Mouse (Mus musculus) midbrain, embryonic 10.5 days (tissue): ENCODE data around the gene A630001G21Rik. TPM values are rescaled to one million over a fixed set of nuclear protein-coding genes. Genes with fewer than 3 reads are reported as not detected.
"Not testable (repeated sequence)": the region's sequence is repeated elsewhere in the genome, so short reads cannot be mapped to it uniquely, and the experiment has no call there.

Source experiments
- DNase-seq: peaks from one replicate; pipeline ENCODE4 v3.0.0-alpha.2; 2017; ENCODE audit warnings: low spot score
- H3K27ac ChIP-seq: fragments of 300-500 bp; sonication (generic); replicated peaks from 2 replicates; pipeline ENCODE4 v1.5.1; 2016; ENCODE audit warnings: mild to moderate bottlenecking
- H3K27me3 ChIP-seq: fragments of 300-500 bp; sonication (generic); 2 replicates; pipeline ENCODE4 v1.6.1; 2016; ENCODE audit warnings: low read depth, mild to moderate bottlenecking; ENCODE audit not compliant: poor library complexity, severe bottlenecking
- H3K36me3 ChIP-seq: fragments of 300-500 bp; sonication (generic); 2 replicates; pipeline ENCODE4 v1.6.1; 2016; ENCODE audit warnings: mild to moderate bottlenecking, moderate library complexity
- H3K4me1 ChIP-seq: fragments of 300-500 bp; sonication (generic); 2 replicates; pipeline ENCODE4 v1.6.1; 2016
- H3K4me3 ChIP-seq: fragments of 300-500 bp; sonication (generic); 2 replicates; pipeline ENCODE4 v1.5.1; 2016; ENCODE audit warnings: mild to moderate bottlenecking, moderate library complexity
- H3K9me3 ChIP-seq: fragments of 300-500 bp; sonication (generic); replicated peaks from 2 replicates; pipeline ENCODE4 v1.6.1; 2016; ENCODE audit warnings: mild to moderate bottlenecking
- whole genome bisulfite sequencing: fragments of 180-500 bp; shearing (Covaris S2); methylation state at CpG from one replicate; pipeline ENCODE4 v1.1.7; 2016; 5-methylcytosine and 5-hydroxymethylcytosine counted together
- polyA plus RNA-seq: library from polyadenylated mRNA; unstranded; fragments of >200 nt; fragmentation: Nextera tagmentation; extraction: Ambion mirVana; gene quantifications from 2 replicates; pipeline ENCODE4 v1.2.1, GENCODE M21; 2016

The A630001G21Rik gene
- polyA plus RNA-seq = 1.1 and 1.2 TPM in 2 replicates

DNA sequence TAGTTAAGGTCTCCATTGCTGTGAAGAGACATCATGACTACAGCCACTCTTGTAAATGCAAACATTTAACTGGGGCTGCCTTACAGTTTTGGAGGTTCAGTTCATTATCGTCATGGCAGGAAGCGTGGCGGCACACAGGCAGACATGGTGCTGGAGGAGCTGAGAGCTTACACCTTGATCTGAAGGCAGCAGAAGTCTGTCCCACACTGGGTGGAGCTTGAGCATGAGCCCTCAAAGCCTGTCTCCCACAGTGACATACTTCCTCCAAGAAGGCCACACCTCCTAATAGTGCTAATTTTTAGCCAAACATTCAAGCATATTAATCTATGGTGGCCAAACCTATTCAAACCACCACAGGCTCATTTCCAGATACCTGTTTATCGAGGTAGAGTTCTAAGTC, at the start of gene A630001G21Rik:
Gene A630001G21Rik (minus strand): TSS at position 208 of the 400 bp plus-strand sequence.
- no peak for DNase-seq
- Histone ChIP-seq H3K36me3 (no peaks in the 10 kb centered on the region), H3K9me3 (no peaks in the 10 kb centered on the region), H3K4me3 (no peak within 1 kb of the TSS), H3K4me1 (no peaks in the 10 kb centered on the region), H3K27me3 (no peaks in the 10 kb centered on the region), H3K27ac (no peak within 1 kb of the TSS)
- WGBS = 87% methylated on average over 4 of the region's 4 CpGs

DNA sequence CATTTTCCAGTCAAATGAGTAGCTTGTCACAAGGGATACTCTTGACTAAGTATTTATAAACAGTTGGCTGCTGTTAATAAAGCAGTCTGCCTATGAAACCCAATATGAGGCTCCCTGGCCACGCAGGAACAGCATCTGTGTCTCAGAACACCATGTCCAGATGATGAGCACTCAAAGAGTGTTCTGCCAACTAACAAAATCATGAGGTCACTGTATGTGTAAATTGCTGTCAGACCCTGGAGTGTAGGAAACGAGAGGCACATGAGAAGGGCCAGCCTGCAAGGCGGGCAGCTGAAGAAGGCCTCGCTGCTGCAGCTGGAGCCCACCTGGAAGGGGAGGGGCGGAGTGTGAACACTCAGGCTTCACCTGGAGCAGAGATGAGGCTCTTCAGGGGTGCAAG, 48.7 kb upstream of the A630001G21Rik start:
- WGBS = 91% methylated on average over 5 of the region's 5 CpGs
- H3K36me3 ChIP-seq = peaks cover 44% of the 10 kb centered on the region
- H3K4me3 ChIP-seq = no peak overlapping the region
- no peaks in the 10 kb centered on the region for H3K4me1 ChIP-seq
- DNase-seq = no peak
- no peaks in the 10 kb centered on the region for H3K9me3 ChIP-seq
- H3K27me3 ChIP-seq = no peaks in the 10 kb centered on the region
- no peak overlapping the region for H3K27ac ChIP-seq

DNA sequence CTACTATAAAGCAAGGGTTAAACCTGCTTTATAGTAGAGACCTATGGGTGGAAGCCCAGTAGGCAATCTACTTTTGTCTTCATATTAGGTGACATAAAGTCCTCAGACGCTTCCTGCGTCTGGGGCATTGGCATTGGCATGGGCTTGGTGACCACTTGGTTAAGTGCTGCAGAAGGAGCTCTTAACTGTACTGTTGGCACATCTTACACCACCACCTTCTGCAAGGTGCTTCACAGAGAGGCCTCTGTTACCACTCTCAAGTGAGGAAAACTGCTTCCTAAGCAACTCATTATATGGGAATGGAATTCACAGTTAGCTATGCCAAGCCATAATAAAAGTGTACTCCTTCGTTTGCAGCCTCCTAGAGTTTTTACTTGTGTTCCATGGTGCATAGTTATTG, 46.5 kb upstream of the A630001G21Rik start:
- Histone ChIP-seq H3K9me3 (no peaks in the 10 kb centered on the region), H3K4me3 (no peak overlapping the region), H3K27ac (no peak overlapping the region), H3K4me1 (no peaks in the 10 kb centered on the region), H3K27me3 (no peaks in the 10 kb centered on the region), H3K36me3 (peaks cover 62% of the 10 kb centered on the region)
- WGBS = 91% methylated on average over 3 of the region's 3 CpGs
- DNase-seq = no peak

DNA sequence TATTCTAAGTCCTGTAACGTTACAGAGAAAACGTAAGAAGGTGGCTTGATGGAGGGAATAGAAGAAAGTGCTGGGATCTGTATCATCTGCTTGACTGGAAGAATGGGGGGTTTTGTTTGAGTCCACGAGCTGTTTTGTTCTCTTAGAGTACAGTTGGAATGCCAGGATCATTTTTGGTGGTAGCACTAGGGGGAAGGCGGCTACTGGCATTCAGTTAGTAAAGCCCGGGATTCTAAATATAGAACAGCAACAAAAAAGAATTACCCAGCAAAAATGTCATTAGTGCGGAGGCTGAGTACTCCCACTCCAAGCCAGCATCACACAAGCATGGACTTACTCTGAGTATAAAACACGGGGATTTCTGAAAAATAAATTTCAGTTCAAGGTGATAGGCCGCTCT, 43.8 kb upstream of the A630001G21Rik start:
- WGBS = 95% methylated on average over 8 of the region's 8 CpGs
- no peaks in the 10 kb centered on the region for H3K4me1 ChIP-seq
- no peak overlapping the region for H3K4me3 ChIP-seq
- no peak overlapping the region for H3K27ac ChIP-seq
- H3K36me3 ChIP-seq = peaks cover 71% of the 10 kb centered on the region
- no peaks in the 10 kb centered on the region for H3K27me3 ChIP-seq
- DNase-seq = no peak
- H3K9me3 ChIP-seq = no peaks in the 10 kb centered on the region

DNA sequence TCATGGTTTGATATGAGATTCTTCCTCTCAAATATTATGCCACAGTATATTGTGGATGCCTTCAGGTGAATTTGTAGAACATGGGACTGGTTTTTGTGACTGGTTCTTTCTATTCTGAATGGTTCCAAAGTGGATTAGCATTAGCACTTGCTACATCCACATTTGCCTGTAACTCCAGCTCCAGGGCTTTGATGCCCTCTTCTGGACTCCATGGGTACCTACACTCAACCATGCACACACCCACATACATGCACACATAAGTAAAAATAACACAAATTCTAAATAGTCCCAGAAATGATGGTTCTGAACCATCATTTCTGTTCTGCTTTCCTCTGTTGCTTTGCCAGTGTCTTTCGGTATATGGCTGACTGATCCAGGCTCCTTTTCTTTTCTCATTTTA, 41.3 kb upstream of the A630001G21Rik start:
- Histone ChIP-seq H3K27ac (no peak overlapping the region), H3K36me3 (peaks cover 60% of the 10 kb centered on the region), H3K9me3 (no peaks in the 10 kb centered on the region), H3K27me3 (no peaks in the 10 kb centered on the region), H3K4me1 (no peaks in the 10 kb centered on the region), H3K4me3 (no peak overlapping the region)
- 92% methylated on average over 1 of the region's 1 CpGs for WGBS
- DNase-seq = no peak

DNA sequence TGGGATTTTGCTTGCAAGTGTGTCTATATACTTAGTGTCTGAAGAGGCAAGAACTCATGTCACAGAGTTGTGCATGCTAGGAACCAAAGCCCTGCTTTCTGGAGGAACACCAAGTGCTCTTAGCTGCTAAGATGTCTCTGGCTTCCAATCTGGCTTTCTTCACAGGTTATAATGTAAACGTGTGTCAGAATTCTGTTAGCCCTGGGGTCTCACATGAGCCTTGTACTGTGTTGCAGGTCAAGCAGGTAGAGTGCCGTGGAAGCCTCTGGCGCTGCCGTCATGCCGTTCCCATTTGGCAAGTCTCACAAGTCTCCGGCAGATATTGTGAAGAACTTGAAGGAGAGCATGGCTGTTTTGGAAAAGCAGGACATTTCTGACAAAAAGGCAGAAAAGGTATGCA, 39.7 kb upstream of the A630001G21Rik start:
- H3K36me3 ChIP-seq = peaks cover 55% of the 10 kb centered on the region
- H3K4me1 ChIP-seq = no peaks in the 10 kb centered on the region
- H3K4me3 ChIP-seq = no peak overlapping the region
- H3K27me3 ChIP-seq = no peaks in the 10 kb centered on the region
- no peak overlapping the region for H3K27ac ChIP-seq
- no peak for DNase-seq
- WGBS = 95% methylated on average over 6 of the region's 6 CpGs
- H3K9me3 ChIP-seq = no peaks in the 10 kb centered on the region

DNA sequence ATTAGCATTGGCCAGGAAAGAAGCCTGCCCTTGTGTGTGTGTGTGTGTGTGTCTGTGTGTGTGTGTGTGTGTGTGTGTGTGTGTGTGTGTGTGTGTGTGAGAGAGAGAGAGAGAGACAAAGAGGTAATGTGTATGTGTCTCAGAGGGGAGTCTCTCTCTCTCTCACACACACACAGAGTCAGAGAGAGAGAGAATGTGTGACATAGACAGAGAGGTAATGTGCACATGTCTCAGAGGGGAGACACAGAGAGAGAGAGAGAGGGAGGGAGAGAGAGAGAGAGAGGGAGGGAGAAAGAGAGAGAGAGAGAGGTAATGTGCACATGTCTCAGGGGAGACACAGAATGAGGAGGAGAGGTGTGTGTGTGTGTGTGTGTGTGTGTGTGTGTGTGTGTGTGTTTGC, 35.8 kb upstream of the A630001G21Rik start:
- H3K36me3 ChIP-seq = peaks cover 18% of the 10 kb centered on the region
- H3K27me3 ChIP-seq, H3K27ac ChIP-seq: not testable (repeated sequence)

DNA sequence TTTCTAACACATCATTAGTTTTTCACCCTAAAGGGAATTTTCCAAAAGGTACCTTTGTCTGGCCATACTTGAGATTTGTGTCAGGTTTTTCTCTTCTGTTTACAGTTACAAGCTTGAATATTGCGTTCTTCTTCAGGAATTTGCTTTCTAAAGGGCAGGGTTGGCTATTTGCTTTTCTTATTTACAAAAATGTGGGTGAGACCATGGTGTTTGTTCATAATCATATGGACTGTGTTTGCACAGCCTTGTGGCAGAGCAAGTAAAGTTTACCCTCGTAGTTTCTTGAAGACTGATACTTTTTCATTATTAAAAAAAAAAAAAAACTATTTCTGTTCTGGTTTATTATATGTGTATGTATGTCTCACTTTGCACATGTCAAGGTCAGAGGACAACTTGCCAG, 32.3 kb upstream of the A630001G21Rik start:
- Histone ChIP-seq H3K4me3 (no peak overlapping the region), H3K4me1 (0 out of 2 replicates have a peak, but pooled peaks cover 3% of the 10 kb centered on the region), H3K27me3 (no peaks in the 10 kb centered on the region), H3K9me3 (no peaks in the 10 kb centered on the region), H3K36me3 (no peaks in the 10 kb centered on the region), H3K27ac (no peak overlapping the region)
- no peak for DNase-seq
- WGBS = 87% methylated on average over 2 of the region's 2 CpGs

More for the DNA sequence above, 35.8 kb upstream of the A630001G21Rik start:
- H3K4me1 ChIP-seq, H3K9me3 ChIP-seq, H3K4me3 ChIP-seq, DNase-seq: not testable (repeated sequence)

DNA sequence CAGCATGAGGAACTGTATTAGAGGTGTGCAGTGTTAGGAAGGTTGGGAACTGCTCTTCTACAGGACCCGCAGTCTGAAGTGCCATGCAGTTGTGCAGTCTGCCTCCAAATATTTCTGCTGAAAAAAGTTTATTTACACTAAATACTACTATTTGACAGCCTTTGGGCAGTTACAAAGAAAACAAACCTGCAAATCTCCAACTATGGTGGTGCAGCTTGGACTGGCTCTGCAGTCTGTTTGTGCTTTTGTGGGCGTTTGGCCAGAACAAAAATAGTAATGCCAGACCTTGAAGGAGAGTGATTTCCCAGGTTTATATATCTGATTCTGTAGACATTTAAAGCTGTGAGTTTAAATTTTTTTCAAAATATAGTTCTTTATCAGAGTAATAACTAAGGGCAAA, 31.9 kb upstream of the A630001G21Rik start:
- 88% methylated on average over 2 of the region's 2 CpGs for WGBS

DNA sequence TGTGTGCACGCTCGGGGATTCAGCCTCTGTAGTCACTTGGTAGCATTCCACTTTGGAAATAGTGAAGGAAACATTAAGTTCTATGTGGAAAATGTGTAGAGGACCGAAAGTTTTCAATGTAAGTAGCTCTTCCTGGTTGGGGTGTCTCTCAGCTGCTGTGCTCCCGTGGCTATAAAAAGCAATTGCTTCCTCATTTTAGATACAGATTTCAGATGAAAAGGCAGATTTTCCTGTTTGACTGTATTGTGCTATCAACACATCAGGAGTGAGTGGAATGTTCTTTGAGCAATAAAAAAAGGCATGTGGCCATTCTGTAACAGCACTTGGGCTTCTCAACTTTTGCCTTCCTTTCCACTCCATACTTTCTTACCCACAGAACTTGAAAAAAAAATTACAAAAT, 30.8 kb upstream of the A630001G21Rik start:
- 0 out of 2 replicates have a peak, but pooled peaks cover 4% of the 10 kb centered on the region for H3K36me3 ChIP-seq
- no peak overlapping the region for H3K4me3 ChIP-seq
- DNase-seq = no peak
- H3K9me3 ChIP-seq = no peaks in the 10 kb centered on the region
- 0 out of 2 replicates have a peak, but pooled peaks cover 3% of the 10 kb centered on the region for H3K4me1 ChIP-seq
- no peaks in the 10 kb centered on the region for H3K27me3 ChIP-seq
- WGBS = 82% methylated on average over 4 of the region's 4 CpGs
- H3K27ac ChIP-seq = no peak overlapping the region

More for the DNA sequence above, 31.9 kb upstream of the A630001G21Rik start:
- Histone ChIP-seq H3K9me3 (no peaks in the 10 kb centered on the region), H3K27me3 (no peaks in the 10 kb centered on the region), H3K27ac (no peak overlapping the region), H3K4me1 (0 out of 2 replicates have a peak, but pooled peaks cover 3% of the 10 kb centered on the region), H3K36me3 (no peaks in the 10 kb centered on the region), H3K4me3 (no peak overlapping the region)
- DNase-seq = no peak

DNA sequence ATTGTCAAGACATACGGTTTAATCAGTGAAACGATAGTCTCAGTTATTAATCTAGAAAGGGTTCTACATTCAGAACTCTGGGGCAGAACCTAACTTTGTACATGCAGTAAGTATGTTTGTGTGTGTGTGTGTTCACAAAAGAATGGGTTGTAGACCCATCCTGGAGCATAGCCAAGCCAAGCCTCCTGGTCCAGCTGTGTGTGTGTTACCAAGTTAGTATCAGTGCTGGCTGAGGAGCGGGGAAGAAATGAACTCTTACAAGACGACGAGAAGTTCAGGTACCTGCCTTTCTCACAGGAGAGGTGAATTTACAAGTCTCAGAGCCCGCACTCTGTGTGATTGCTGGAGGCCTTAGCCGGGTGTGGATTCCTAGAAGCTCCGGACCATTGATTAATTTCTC, 26.1 kb upstream of the A630001G21Rik start:
- Histone ChIP-seq H3K36me3 (0 out of 2 replicates have a peak, but pooled peaks cover 4% of the 10 kb centered on the region), H3K27ac (no peak overlapping the region), H3K27me3 (no peaks in the 10 kb centered on the region), H3K4me3 (no peak overlapping the region), H3K9me3 (no peaks in the 10 kb centered on the region), H3K4me1 (no peaks in the 10 kb centered on the region)
- WGBS = 94% methylated on average over 8 of the region's 8 CpGs
- DNase-seq = no peak

DNA sequence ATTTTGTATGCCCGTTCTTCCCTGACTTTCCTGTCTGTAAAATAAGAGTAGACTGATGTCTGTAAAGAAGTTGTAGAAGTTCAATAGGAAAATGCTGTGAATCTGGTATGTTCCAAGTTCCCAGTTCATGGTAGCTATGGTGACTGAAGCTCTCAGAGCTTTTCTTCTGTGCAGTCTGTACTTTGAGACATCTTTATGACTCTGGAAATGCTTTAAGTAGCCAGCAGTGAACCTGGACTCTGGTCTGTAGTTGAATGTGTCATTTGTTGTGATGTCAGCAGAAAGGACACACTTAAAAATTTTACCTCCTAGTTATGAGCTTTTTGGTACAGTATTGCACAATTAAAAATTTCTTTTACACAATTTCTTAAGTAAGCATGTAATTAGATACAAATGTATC, 24.1 kb upstream of the A630001G21Rik start:
- Histone ChIP-seq H3K27me3 (no peaks in the 10 kb centered on the region), H3K36me3 (0 out of 2 replicates have a peak, but pooled peaks cover 4% of the 10 kb centered on the region), H3K4me3 (no peak overlapping the region), H3K9me3 (no peaks in the 10 kb centered on the region), H3K27ac (no peak overlapping the region), H3K4me1 (0 out of 2 replicates have a peak, but pooled peaks cover under 1% of the 10 kb centered on the region)
- DNase-seq = no peak
- WGBS = 95% methylated on average over 1 of the region's 1 CpGs

DNA sequence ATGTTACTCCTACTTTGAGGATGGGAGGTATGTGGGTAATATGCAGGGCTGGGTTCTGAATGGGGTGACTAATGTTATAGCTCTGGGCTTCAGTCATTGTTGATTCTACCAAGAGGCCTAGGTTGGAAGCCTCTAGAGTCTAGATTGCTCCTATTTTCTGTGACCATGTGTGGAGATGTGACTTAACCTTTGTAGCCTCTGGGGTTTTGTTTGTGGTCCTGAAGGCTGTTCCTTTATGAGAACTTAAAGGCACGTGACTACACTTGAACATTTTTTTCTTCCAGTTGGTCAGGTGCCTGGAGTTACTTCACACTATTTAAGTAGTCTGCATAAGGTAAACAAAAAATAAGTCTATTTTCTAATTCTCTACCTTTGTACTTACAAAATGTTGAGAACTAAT, 21.3 kb upstream of the A630001G21Rik start:
- 84% methylated on average over 1 of the region's 1 CpGs for WGBS
- no peak overlapping the region for H3K27ac ChIP-seq
- H3K27me3 ChIP-seq = no peaks in the 10 kb centered on the region
- H3K4me1 ChIP-seq = peaks cover 10% of the 10 kb centered on the region
- H3K36me3 ChIP-seq = peaks cover 16% of the 10 kb centered on the region
- no peaks in the 10 kb centered on the region for H3K9me3 ChIP-seq
- no peak for DNase-seq
- no peak overlapping the region for H3K4me3 ChIP-seq

DNA sequence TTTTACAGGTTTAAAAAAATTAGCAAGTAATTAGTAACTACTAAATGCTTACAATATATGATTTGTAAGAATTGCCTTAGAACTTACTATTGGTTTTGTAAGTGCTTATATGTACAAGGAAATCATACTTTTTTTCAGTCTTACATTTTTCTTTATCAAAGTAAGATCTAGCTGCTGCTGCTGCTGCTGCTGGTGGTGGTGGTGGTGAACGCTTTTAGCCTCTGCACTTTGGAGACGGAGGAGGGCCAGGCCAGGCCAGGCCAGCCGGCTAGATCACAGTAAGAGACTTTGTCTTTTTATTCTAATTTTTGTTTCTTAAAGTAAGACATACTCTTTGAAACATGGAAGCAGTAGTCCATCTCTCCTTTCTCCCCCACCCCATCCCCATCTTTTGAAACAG, 16.8 kb upstream of the A630001G21Rik start:
- Histone ChIP-seq H3K4me3 (peak overlapping the region; percentile 97), H3K4me1 (peaks cover 14% of the 10 kb centered on the region), H3K27ac (no peak overlapping the region), H3K9me3 (no peaks in the 10 kb centered on the region), H3K36me3 (peaks cover 12% of the 10 kb centered on the region), H3K27me3 (no peaks in the 10 kb centered on the region)
- no peak for DNase-seq
- 66% methylated on average over 3 of the region's 3 CpGs for WGBS
